Mouse (Mus musculus) liver, embryonic 14.5 days (tissue): ENCODE results near the gene Stat6. TPM values are rescaled to one million over a fixed set of nuclear protein-coding genes. Genes with fewer than 3 reads are reported as not detected.

Experiments used
- ATAC-seq: fragments of 200-750 bp; cut with Nextera tagmentation; 2 replicates; pipeline ENCODE4 v1.8.0; 2017; ENCODE audit warnings: moderate number of reproducible peaks, mild to moderate bottlenecking, moderate library complexity; ENCODE audit not compliant: insufficient read depth
- DNase-seq, 3 experiments: peaks; one replicate each; pipeline ENCODE4 v3.0.0-alpha.2; 2012 to 2013; ENCODE audit warnings: low read depth in 3 of 3, low spot score in 3 of 3
- H3K27ac ChIP-seq: fragments of 300-500 bp; sonication (generic); 2 replicates; pipeline ENCODE4 v1.5.1; 2014; ENCODE audit warnings: moderate library complexity, mild to moderate bottlenecking, control low read depth, inconsistent platforms
- H3K27me3 ChIP-seq: fragments of 300-500 bp; sonication (generic); 2 replicates; pipeline ENCODE4 v1.6.1; 2014; ENCODE audit warnings: mild to moderate bottlenecking, low read length, moderate library complexity; ENCODE audit not compliant: control insufficient read depth, insufficient read depth
- H3K36me3 ChIP-seq: fragments of 300-500 bp; sonication (generic); replicated peaks from 2 replicates; pipeline ENCODE4 v1.6.1; 2014; ENCODE audit warnings: low read depth; ENCODE audit not compliant: control insufficient read depth, insufficient read depth
- H3K4me1 ChIP-seq, 2 experiments: fragments of 200-500 bp in 1 of 2; fragments of 300-500 bp in 1 of 2; sonication (generic) in 1 of 2; replicated peaks; 2 replicates each; pipeline ENCODE4 v1.6.1; 2012 to 2014; ENCODE audit warnings: antibody characterized with exemption in 1 of 2, inconsistent platforms in 1 of 2, low read length in 1 of 2; ENCODE audit not compliant: control insufficient read depth in 2 of 2, insufficient read depth in 2 of 2
- H3K4me2 ChIP-seq: fragments of 300-500 bp; sonication (generic); 2 replicates; pipeline ENCODE4 v1.6.1; 2014; ENCODE audit warnings: low read depth, mild to moderate bottlenecking, control low read depth, moderate library complexity
- H3K4me3 ChIP-seq, 2 experiments: fragments of 200-500 bp in 1 of 2; fragments of 300-500 bp in 1 of 2; sonication (generic) in 1 of 2; 2 replicates each; pipeline ENCODE4 v1.5.1; 2012 to 2014; ENCODE audit warnings: low read depth in 2 of 2, low read length in 2 of 2, mild to moderate bottlenecking in 2 of 2, control low read depth in 1 of 2, inconsistent platforms in 1 of 2, moderate library complexity in 1 of 2; ENCODE audit not compliant: insufficient read depth in 1 of 2
- H3K9ac ChIP-seq: fragments of 300-500 bp; sonication (generic); replicated peaks from 2 replicates; pipeline ENCODE4 v1.6.1; 2014; ENCODE audit warnings: mild to moderate bottlenecking, control low read depth, moderate library complexity
- H3K9me3 ChIP-seq: fragments of 300-500 bp; sonication (generic); 2 replicates; pipeline ENCODE4 v1.6.1; 2016; ENCODE audit warnings: low read length, mixed read lengths; ENCODE audit not compliant: control insufficient read depth
- CTCF ChIP-seq: IDR thresholded peaks from 2 replicates; pipeline ENCODE4 v1.5.1; 2016; ENCODE audit warnings: antibody characterized with exemption, low read depth, control low read depth
- EP300 ChIP-seq: IDR thresholded peaks from 2 replicates; pipeline ENCODE4 v1.6.1; 2016; ENCODE audit warnings: antibody characterized with exemption, low read depth
- WGBS: fragments of 180-500 bp; shearing (Covaris S2); extraction: QIAGEN DNeasy Blood & Tissue Kit; methylation state at CpG from one replicate; pipeline ENCODE4 v1.1.7; 2014; ENCODE audit not compliant: insufficient replicate concordance; 5-methylcytosine and 5-hydroxymethylcytosine counted together
- polyA plus RNA-seq, 2 experiments: library from polyadenylated mRNA; depleted of rRNA in 1 of 2; stranded (reverse) in 1 of 2; unstranded in 1 of 2; fragments of >200 nt; fragmentation: Nextera tagmentation in 1 of 2; extraction: Ambion mirVana in 1 of 2; gene quantifications; 2 replicates each; pipeline versions ENCODE4 v1.2.1 to v1.2.3; 2012 to 2014

Gene Stat6
- polyA plus RNA-seq, 2 experiments = 10.2 to 10.9 TPM

GRCm38 (mm10) chr10:127667269-127668092, 24.7 kb downstream of the Stat6 start:
- peaks cover 50% of the 10 kb centered on the region for H3K27me3 ChIP-seq

GRCm38 (mm10) chr10:127668093-127669050, 25.6 kb downstream of the Stat6 start, which contains the start of gene Nab2:
Gene Nab2 (minus strand): TSS chr10:127668568.
- peak within 1 kb of the TSS; percentile 4; the same call in 1 of the 2 replicates for H3K9ac ChIP-seq
- DNase-seq (no peak), ATAC-seq (peak; percentile 9; the same call in 1 of the 2 replicates)
- H3K4me3 ChIP-seq = peak within 1 kb of the TSS; percentile 34 to 54
- no peaks in the 10 kb centered on the region for H3K9me3 ChIP-seq
- H3K36me3 ChIP-seq = no peaks in the 10 kb centered on the region
- TF ChIP-seq EP300 = no peak
- TF ChIP-seq CTCF = no peak
- 0 out of 4 replicates have a peak, but pooled peaks cover 0 to 4% of the 10 kb centered on the region in 2 experiments for H3K4me1 ChIP-seq
- peaks cover 50% of the 10 kb centered on the region for H3K27me3 ChIP-seq
- peak within 1 kb of the TSS; percentile 65 for H3K4me2 ChIP-seq
- H3K27ac ChIP-seq = no peak within 1 kb of the TSS
- WGBS = 3% methylated on average over 40 of the region's 40 CpGs

More at GRCm38 (mm10) chr10:127667269-127668092, 24.7 kb downstream of the Stat6 start:
- Histone ChIP-seq H3K9me3 (no peaks in the 10 kb centered on the region), H3K9ac (no peak overlapping the region), H3K27ac (no peak overlapping the region; the same call in 1 of the 2 replicates), H3K36me3 (no peaks in the 10 kb centered on the region), H3K4me2 (peak overlapping the region; percentile 65), H3K4me1 (peaks cover 0 to 6% of the 10 kb centered on the region in 2 experiments; a peak in 1 of 4 replicates), H3K4me3 (peak overlapping the region; percentile 34 to 54)
- ATAC-seq (peak; percentile 40; the same call in 1 of the 2 replicates), DNase-seq (no peak)
- WGBS = 3% methylated on average over 35 of the region's 35 CpGs
- TF ChIP-seq EP300 (no peak), CTCF (no peak)

- no peak overlapping the region for H3K27ac ChIP-seq
- no peak for TF ChIP-seq EP300
- no peak for TF ChIP-seq CTCF
Measured at GRCm38 (mm10) chr10:127669170-127669569, 26.4 kb downstream of the Stat6 start.

GRCm38 (mm10) chr10:127670185-127670584, 27.4 kb downstream of the Stat6 start:
- H3K27ac ChIP-seq = no peak overlapping the region
- DNase-seq = no peak
- H3K4me3 ChIP-seq = no peak overlapping the region
- H3K27me3 ChIP-seq = peaks cover 36% of the 10 kb centered on the region
- no peaks in the 10 kb centered on the region for H3K36me3 ChIP-seq
- 33% methylated on average over 2 of the region's 2 CpGs for WGBS
- no peaks in the 10 kb centered on the region for H3K9me3 ChIP-seq
- H3K9ac ChIP-seq = no peak overlapping the region
- 0 out of 4 replicates have a peak, but pooled peaks cover 0 to 4% of the 10 kb centered on the region in 2 experiments for H3K4me1 ChIP-seq
- H3K4me2 ChIP-seq = no peak overlapping the region
- no peak for TF ChIP-seq CTCF
- no peak for ATAC-seq

More at GRCm38 (mm10) chr10:127669170-127669569, 26.4 kb downstream of the Stat6 start:
- peak overlapping the region; percentile 65; the same call in 1 of the 2 replicates for H3K4me2 ChIP-seq
- no peak overlapping the region for H3K9ac ChIP-seq
- H3K4me3 ChIP-seq = no peak overlapping the region
- no peaks in the 10 kb centered on the region for H3K36me3 ChIP-seq
- no peaks in the 10 kb centered on the region for H3K9me3 ChIP-seq
- ATAC-seq (no peak), DNase-seq (no peak)
- 0 out of 4 replicates have a peak, but pooled peaks cover 0 to 4% of the 10 kb centered on the region in 2 experiments for H3K4me1 ChIP-seq
- peaks cover 46% of the 10 kb centered on the region for H3K27me3 ChIP-seq
- 41% methylated on average over 7 of the region's 7 CpGs for WGBS
